Mouse (Mus musculus) adipose tissue, adult 10 weeks (tissue): ENCODE data around the gene Gckr. TPM values are rescaled to one million over a fixed set of nuclear protein-coding genes. Genes with fewer than 3 reads are reported as not detected.

Experiments
- polyA plus RNA-seq: library from polyadenylated mRNA; stranded (reverse); fragments of 350-450 nt; fragmentation: Illumina TruSeq; extraction: RNeasy Lipid Tissue Mini Kit (QIAGEN cat#74804); gene quantifications from one replicate; pipeline ENCODE4 v1.2.3, GENCODE M21; 2014; ENCODE audit warnings: low read depth, low replicate concordance

Gckr gene
- polyA plus RNA-seq, result 0.50 TPM

GRCm38 (mm10) chr5:31297047-31297757 lies at the start of gene Gckr:
Gene Gckr (plus strand): TSS chr5:31297443.

GRCm38 (mm10) chr5:31251541-31252101 lies 45.6 kb upstream of the Gckr start, which contains the start of gene Krtcap3:
Gene Krtcap3 (plus strand): TSS chr5:31251691.

GRCm38 (mm10) chr5:31290521-31291360 lies 6.5 kb upstream of the Gckr start, which contains the start of gene Ift172:
Gene Ift172 (minus strand): TSS chr5:31291116.

GRCm38 (mm10) chr5:31295606-31296141 lies 1.6 kb upstream of the Gckr start, which contains the start of gene Fndc4:
Gene Fndc4 (minus strand): TSS chr5:31296080.

Other genes with a start within 250 kb of the Gckr start
- 188 TPM for gene Atraid, start 249.1 kb upstream of the Gckr start, polyA plus RNA-seq
- 17.8 TPM for gene Slc5a6, start 248.5 kb upstream of the Gckr start, polyA plus RNA-seq
- gene Cad, start 242.7 kb upstream of the Gckr start, polyA plus RNA-seq, result 109 TPM
- gene Dnajc5g, start 191.2 kb upstream of the Gckr start, polyA plus RNA-seq, result 2.3 TPM
- 8.9 TPM for gene Slc30a3, start 189.2 kb upstream of the Gckr start, polyA plus RNA-seq
- gene Trim54, start 180.7 kb upstream of the Gckr start, polyA plus RNA-seq, result not detected
- gene Ucn, start 158.6 kb upstream of the Gckr start, polyA plus RNA-seq, result not detected
- 65.2 TPM for gene Mpv17, start 143.2 kb upstream of the Gckr start, polyA plus RNA-seq
- 2.0 TPM for gene Gm29609, start 117.5 kb upstream of the Gckr start, polyA plus RNA-seq
- 56.6 TPM for gene Gtf3c2, start 117.3 kb upstream of the Gckr start, polyA plus RNA-seq
- gene Snx17, start 104.2 kb upstream of the Gckr start, polyA plus RNA-seq, result 78.8 TPM
- gene Eif2b4, start 104.0 kb upstream of the Gckr start, polyA plus RNA-seq, result 34.0 TPM
- gene Zfp513, start 95.1 kb upstream of the Gckr start, polyA plus RNA-seq, result 17.7 TPM
- gene Ppm1g, start 76.8 kb upstream of the Gckr start, polyA plus RNA-seq, result 74.3 TPM
- 83.1 TPM for gene Nrbp1, start 56.6 kb upstream of the Gckr start, polyA plus RNA-seq
- not detected for gene Gm9970, start 56.2 kb upstream of the Gckr start, polyA plus RNA-seq
- 18.2 TPM for gene Krtcap3, start 45.8 kb upstream of the Gckr start, polyA plus RNA-seq
- 45.4 TPM for gene Ift172, start 6.3 kb upstream of the Gckr start, polyA plus RNA-seq
- 6.8 TPM for gene Fndc4, start 1.4 kb upstream of the Gckr start, polyA plus RNA-seq
- 22.9 TPM for gene Zfp512, start 155.0 kb downstream of the Gckr start, polyA plus RNA-seq
- gene 4930548H24Rik, start 188.3 kb downstream of the Gckr start, polyA plus RNA-seq, result not detected
- 17.8 TPM for gene Gpn1, start 197.3 kb downstream of the Gckr start, polyA plus RNA-seq
- gene Slc4a1ap, start 229.6 kb downstream of the Gckr start, polyA plus RNA-seq, result 17.8 TPM
- 14.0 TPM for gene Supt7l, start 230.4 kb downstream of the Gckr start, polyA plus RNA-seq